Mouse (Mus musculus): ENCODE measurements around the gene Adgre5. TPM values are rescaled to one million over a fixed set of nuclear protein-coding genes. Genes with fewer than 3 reads are reported as not detected.

Gene Adgre5
- polyA plus RNA-seq, 1 experiment from 2014 or later, result 35.9 TPM

DNA sequence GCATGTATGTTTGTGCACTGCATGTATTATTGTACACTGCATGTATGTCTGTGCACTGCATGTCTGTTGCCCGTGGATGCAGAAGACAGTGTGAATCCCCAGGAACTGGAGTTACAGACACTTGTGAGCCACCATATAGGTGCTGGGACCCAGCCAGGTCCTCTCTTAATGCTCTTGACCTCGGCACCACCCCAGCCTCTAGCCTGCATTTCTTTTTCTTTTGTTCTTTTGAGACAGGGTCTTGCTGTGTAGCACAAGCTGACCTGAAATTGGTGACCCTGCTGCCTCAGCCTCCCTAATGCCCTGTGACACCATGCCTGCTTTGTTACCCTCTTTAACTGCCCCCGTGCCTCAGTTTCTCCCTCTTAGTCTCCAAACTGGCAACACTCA lies 545 bp downstream of the Adgre5 start:
- peak; percentile 11; the same call in 1 of the 2 replicates for ATAC-seq (ENCODE audit: insufficient number of reproducible peaks, insufficient read depth, low FRiP score, low read depth)
- Histone ChIP-seq H3K27ac (replicated peaks in 1 of 2; ENCODE audit: control insufficient read depth in 1 of 2, insufficient read depth in 1 of 2, low read depth in 2 of 2, low read length in 2 of 2) (peak overlapping the region; percentile 20 to 82; a peak in 3 of 4 replicates), H3K9me3 (ENCODE audit: control insufficient read depth, low read length) (peaks cover 3% of the 10 kb centered on the region; the same call in 1 of the 2 replicates), H3K4me3 (ENCODE audit: control insufficient read depth in 1 of 2, insufficient read depth in 1 of 2, low read depth in 1 of 2, low read length in 2 of 2) (peak overlapping the region; percentile 66 to 69), H3K27me3 (ENCODE audit: control insufficient read depth, insufficient read depth, low read length) (no peaks in the 10 kb centered on the region), H3K9ac (ENCODE audit: low read length) (peak overlapping the region; percentile 93), H3K4me1 (ENCODE audit: control insufficient read depth in 2 of 2, insufficient read depth in 2 of 2, low read length in 2 of 2) (peaks cover 16 to 36% of the 10 kb centered on the region in 2 experiments), H3K36me3 (ENCODE audit: control insufficient read depth, insufficient read depth, low read length) (no peaks in the 10 kb centered on the region), H3K4me2 (ENCODE audit: low read length) (peak overlapping the region; percentile 95)
- WGBS, result 13% methylated on average over 3 of the region's 3 CpGs

GRCm38 (mm10) chr8:83739711-83740468 lies 1.2 kb downstream of the Adgre5 start:
- Histone ChIP-seq H3K27me3 (ENCODE audit: control insufficient read depth, insufficient read depth, low read length) (no peaks in the 10 kb centered on the region), H3K27ac (replicated peaks in 1 of 2; ENCODE audit: control insufficient read depth in 1 of 2, insufficient read depth in 1 of 2, low read depth in 2 of 2, low read length in 2 of 2) (peak overlapping the region in 1 of 2 experiments; percentile 82; a peak in 2 of 4 replicates), H3K36me3 (ENCODE audit: control insufficient read depth, insufficient read depth, low read length) (no peaks in the 10 kb centered on the region), H3K9me3 (ENCODE audit: control insufficient read depth, low read length) (peaks cover 3% of the 10 kb centered on the region; the same call in 1 of the 2 replicates), H3K4me1 (ENCODE audit: control insufficient read depth in 2 of 2, insufficient read depth in 2 of 2, low read length in 2 of 2) (peaks cover 16 to 36% of the 10 kb centered on the region in 2 experiments), H3K9ac (ENCODE audit: low read length) (peak overlapping the region; percentile 93), H3K4me2 (ENCODE audit: low read length) (peak overlapping the region; percentile 95), H3K4me3 (ENCODE audit: control insufficient read depth in 1 of 2, insufficient read depth in 1 of 2, low read depth in 1 of 2, low read length in 2 of 2) (peak overlapping the region; percentile 13 to 69)
- 40% methylated on average over 8 of the region's 8 CpGs for WGBS
- no peak for ATAC-seq (ENCODE audit: insufficient number of reproducible peaks, insufficient read depth, low FRiP score, low read depth)

GRCm38 (mm10) chr8:83738949-83739710 lies 2.0 kb downstream of the Adgre5 start:
- H3K27ac ChIP-seq (replicated peaks in 1 of 2; ENCODE audit: control insufficient read depth in 1 of 2, insufficient read depth in 1 of 2, low read depth in 2 of 2, low read length in 2 of 2), result peak overlapping the region; percentile 38 to 82; a peak in 3 of 4 replicates
- H3K27me3 ChIP-seq (ENCODE audit: control insufficient read depth, insufficient read depth, low read length), result no peaks in the 10 kb centered on the region
- H3K36me3 ChIP-seq (ENCODE audit: control insufficient read depth, insufficient read depth, low read length), result no peaks in the 10 kb centered on the region
- 70% methylated on average over 10 of the region's 10 CpGs for WGBS
- H3K4me1 ChIP-seq (ENCODE audit: control insufficient read depth in 2 of 2, insufficient read depth in 2 of 2, low read length in 2 of 2), result peaks cover 16 to 36% of the 10 kb centered on the region in 2 experiments
- no peak for ATAC-seq (ENCODE audit: insufficient number of reproducible peaks, insufficient read depth, low FRiP score, low read depth)
- H3K4me2 ChIP-seq (ENCODE audit: low read length), result peak overlapping the region; percentile 95
- peaks cover 3% of the 10 kb centered on the region; the same call in 1 of the 2 replicates for H3K9me3 ChIP-seq (ENCODE audit: control insufficient read depth, low read length)
- H3K9ac ChIP-seq (ENCODE audit: low read length), result peak overlapping the region; percentile 93; the same call in 1 of the 2 replicates
- H3K4me3 ChIP-seq (ENCODE audit: control insufficient read depth in 1 of 2, insufficient read depth in 1 of 2, low read depth in 1 of 2, low read length in 2 of 2), result peak overlapping the region in 1 of 2 experiments; percentile 69; a peak in 3 of 4 replicates

GRCm38 (mm10) chr8:83737852-83738562 lies 3.1 kb downstream of the Adgre5 start:
- peaks cover 3% of the 10 kb centered on the region; the same call in 1 of the 2 replicates for H3K9me3 ChIP-seq (ENCODE audit: control insufficient read depth, low read length)
- H3K4me2 ChIP-seq (ENCODE audit: low read length), result peak overlapping the region; percentile 95
- peak; percentile 28; the same call in 1 of the 2 replicates for ATAC-seq (ENCODE audit: insufficient number of reproducible peaks, insufficient read depth, low FRiP score, low read depth)
- H3K4me1 ChIP-seq (ENCODE audit: control insufficient read depth in 2 of 2, insufficient read depth in 2 of 2, low read length in 2 of 2), result peaks cover 16 to 36% of the 10 kb centered on the region in 2 experiments
- no peak overlapping the region for H3K4me3 ChIP-seq (ENCODE audit: control insufficient read depth in 1 of 2, insufficient read depth in 1 of 2, low read depth in 1 of 2, low read length in 2 of 2)
- peaks cover 9% of the 10 kb centered on the region for H3K36me3 ChIP-seq (ENCODE audit: control insufficient read depth, insufficient read depth, low read length)
- H3K27me3 ChIP-seq (ENCODE audit: control insufficient read depth, insufficient read depth, low read length), result no peaks in the 10 kb centered on the region
- 69% methylated on average over 4 of the region's 4 CpGs for WGBS
- H3K9ac ChIP-seq (ENCODE audit: low read length), result peak overlapping the region; percentile 23; the same call in 1 of the 2 replicates
- H3K27ac ChIP-seq (replicated peaks in 1 of 2; ENCODE audit: control insufficient read depth in 1 of 2, insufficient read depth in 1 of 2, low read depth in 2 of 2, low read length in 2 of 2), result peak overlapping the region; percentile 29 to 82

DNA sequence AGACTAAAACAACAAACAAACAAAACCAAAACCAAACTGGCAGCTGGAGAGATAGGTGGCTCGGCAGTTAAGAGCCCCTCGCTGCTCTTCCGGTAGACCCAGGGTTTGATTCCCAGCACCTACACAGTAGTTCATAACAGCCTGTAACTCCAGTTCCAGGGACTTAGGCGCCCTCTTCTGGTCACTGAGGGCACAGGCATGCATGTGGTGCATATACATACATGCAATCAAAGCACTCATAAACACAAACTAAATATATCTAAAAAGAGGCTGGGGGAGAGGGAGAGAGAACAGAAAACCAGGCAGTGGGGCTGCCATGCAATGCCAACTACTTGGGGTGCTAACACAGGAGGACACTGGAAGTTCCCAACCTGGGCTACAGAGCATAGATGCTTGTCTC lies 3.8 kb downstream of the Adgre5 start:
- Histone ChIP-seq H3K9ac (ENCODE audit: low read length) (no peak overlapping the region), H3K36me3 (ENCODE audit: control insufficient read depth, insufficient read depth, low read length) (peaks cover 12% of the 10 kb centered on the region), H3K27ac (replicated peaks in 1 of 2; ENCODE audit: control insufficient read depth in 1 of 2, insufficient read depth in 1 of 2, low read depth in 2 of 2, low read length in 2 of 2) (peak overlapping the region in 1 of 2 experiments; percentile 82; a peak in 2 of 4 replicates), H3K4me1 (ENCODE audit: control insufficient read depth in 2 of 2, insufficient read depth in 2 of 2, low read length in 2 of 2) (peaks cover 16 to 36% of the 10 kb centered on the region in 2 experiments), H3K4me3 (ENCODE audit: control insufficient read depth in 1 of 2, insufficient read depth in 1 of 2, low read depth in 1 of 2, low read length in 2 of 2) (no peak overlapping the region), H3K4me2 (ENCODE audit: low read length) (peak overlapping the region; percentile 38), H3K9me3 (ENCODE audit: control insufficient read depth, low read length) (peaks cover 3% of the 10 kb centered on the region; the same call in 1 of the 2 replicates), H3K27me3 (ENCODE audit: control insufficient read depth, insufficient read depth, low read length) (no peaks in the 10 kb centered on the region)
- no peak for ATAC-seq (ENCODE audit: insufficient number of reproducible peaks, insufficient read depth, low FRiP score, low read depth)
- 83% methylated on average over 4 of the region's 4 CpGs for WGBS

DNA sequence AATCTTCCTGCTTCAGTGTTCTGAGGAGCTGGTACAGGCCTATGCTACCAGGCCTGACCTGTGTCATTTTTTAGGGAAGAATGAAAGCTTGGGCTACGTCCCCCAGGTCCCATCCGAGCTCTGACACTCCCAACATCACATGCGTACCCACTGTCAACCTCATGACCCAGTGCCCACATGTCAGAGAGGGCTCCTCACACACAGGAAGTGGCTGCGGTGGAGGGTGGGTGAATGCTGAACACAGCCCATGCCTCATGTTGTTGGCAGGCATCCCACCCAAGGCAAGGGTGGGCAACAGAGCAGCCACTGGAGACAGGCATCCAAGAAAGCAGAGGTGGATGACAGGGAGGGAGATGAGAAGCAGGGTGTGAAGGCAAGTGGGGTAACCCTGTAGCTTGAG lies 4.4 kb downstream of the Adgre5 start:
- Histone ChIP-seq H3K4me1 (ENCODE audit: control insufficient read depth in 2 of 2, insufficient read depth in 2 of 2, low read length in 2 of 2) (peaks cover 14 to 34% of the 10 kb centered on the region in 2 experiments), H3K36me3 (ENCODE audit: control insufficient read depth, insufficient read depth, low read length) (peaks cover 15% of the 10 kb centered on the region), H3K9me3 (ENCODE audit: control insufficient read depth, low read length) (peaks cover 3% of the 10 kb centered on the region; the same call in 1 of the 2 replicates), H3K27me3 (ENCODE audit: control insufficient read depth, insufficient read depth, low read length) (no peaks in the 10 kb centered on the region), H3K4me3 (ENCODE audit: control insufficient read depth in 1 of 2, insufficient read depth in 1 of 2, low read depth in 1 of 2, low read length in 2 of 2) (no peak overlapping the region), H3K4me2 (ENCODE audit: low read length) (no peak overlapping the region), H3K9ac (ENCODE audit: low read length) (no peak overlapping the region), H3K27ac (replicated peaks in 1 of 2; ENCODE audit: control insufficient read depth in 1 of 2, insufficient read depth in 1 of 2, low read depth in 2 of 2, low read length in 2 of 2) (no peak overlapping the region)
- 88% methylated on average over 4 of the region's 4 CpGs for WGBS
- no peak for ATAC-seq (ENCODE audit: insufficient number of reproducible peaks, insufficient read depth, low FRiP score, low read depth)

- ATAC-seq (ENCODE audit: insufficient number of reproducible peaks, insufficient read depth, low FRiP score, low read depth), result no peak
- H3K36me3 ChIP-seq (ENCODE audit: control insufficient read depth, insufficient read depth, low read length), result peaks cover 47% of the 10 kb centered on the region
- H3K4me3 ChIP-seq (ENCODE audit: control insufficient read depth in 1 of 2, insufficient read depth in 1 of 2, low read depth in 1 of 2, low read length in 2 of 2), result no peak overlapping the region
- 74% methylated on average over 6 of the region's 6 CpGs for WGBS
- peaks cover 5 to 10% of the 10 kb centered on the region in 2 experiments for H3K4me1 ChIP-seq (ENCODE audit: control insufficient read depth in 2 of 2, insufficient read depth in 2 of 2, low read length in 2 of 2)
- H3K27ac ChIP-seq (replicated peaks in 1 of 2; ENCODE audit: control insufficient read depth in 1 of 2, insufficient read depth in 1 of 2, low read depth in 2 of 2, low read length in 2 of 2), result no peak overlapping the region
- no peak overlapping the region for H3K9ac ChIP-seq (ENCODE audit: low read length)
- H3K4me2 ChIP-seq (ENCODE audit: low read length), result no peak overlapping the region
- H3K9me3 ChIP-seq (ENCODE audit: control insufficient read depth, low read length), result peaks cover 3% of the 10 kb centered on the region; the same call in 1 of the 2 replicates
- no peaks in the 10 kb centered on the region for H3K27me3 ChIP-seq (ENCODE audit: control insufficient read depth, insufficient read depth, low read length)
Observed at GRCm38 (mm10) chr8:83732919-83733318, 8.2 kb downstream of the Adgre5 start.
